Mouse (Mus musculus) erythroblast, embryonic 14.5 days (primary cell): ENCODE measurements at regions not wholly inside any gene's neighbourhood (a gene's known extent, or its start where the extent isn't known, plus 50 kb on each side); places are given as distances from the start of the nearest gene placed in this dataset.

Experiments
- GATA1 ChIP-seq: IDR thresholded peaks from 2 replicates; pipeline ENCODE4 v1.6.1; 2012; ENCODE audit warnings: low read length, inconsistent platforms, mixed read lengths
- TAL1 ChIP-seq: IDR thresholded peaks from 3 replicates; pipeline ENCODE4 v1.6.1; 2012; ENCODE audit warnings: low read length, inconsistent platforms, mixed read lengths

GRCm38 (mm10) chr2:128465214-128465984 lies 125.6 kb upstream of the Spdye4c start:
- TF ChIP-seq GATA1 (no peak), TAL1 (no peak)
